Comparison of ENCODE assay signal across 24 mouse cellular contexts in genomic region chr3:133582096-133582495, GRCm38 (mm10). TPM values are rescaled to one million over a fixed set of nuclear protein-coding genes. Genes with fewer than 3 reads are reported as not detected.
A peak's percentile ranks its signal among the peaks of the same experiment; 100 is the strongest.
DNase-seq lines count a peak whose midpoint lies in the region; ATAC-seq and TF ChIP-seq lines count a peak whose summit lies in the region.
"Had no signal": no experiment of that assay in that cellular context is flagged by ENCODE, and none has a peak within 500 bp of the region (broad histone marks: within the 10 kb centered on the region; RNA-seq: fewer than 3 reads in every experiment).

No protein-coding gene starts in this region.

- TF ChIP-seq EP300 in CH12.LX (IDR thresholded peaks at IDR 0.05; ENCODE audit: low read length): no peak

- H3K79me2 ChIP-seq in CH12.LX (replicated peaks; ENCODE audit: control insufficient read depth, extremely low read depth, insufficient read depth, poor library complexity, severe bottlenecking): no peaks in the 10 kb centered on the region

- H3K4me2 ChIP-seq in CH12.LX (ENCODE audit: insufficient read depth, low read depth, poor library complexity, severe bottlenecking): peak overlapping the region; percentile 72
- H3K4me2 ChIP-seq: embryonic facial prominence, embryonic 15.5 days; hindbrain, embryonic 12.5 days had no signal

- no peak overlapping the region for H3K4me3 ChIP-seq in CH12.LX (replicated peaks in 1 of 3; ENCODE audit: low read depth in 2 of 3, low read length in 2 of 3, poor library complexity in 1 of 3)
- H3K4me3 ChIP-seq: embryonic facial prominence, embryonic 15.5 days; erythroblast, embryonic 14.5 days; forebrain, embryonic 10.5 days; hindbrain, embryonic 12.5 days had no signal

- H3K9me3 ChIP-seq in CH12.LX (replicated peaks; ENCODE audit: low read length): no peaks in the 10 kb centered on the region
- H3K9me3 ChIP-seq: embryonic facial prominence, embryonic 15.5 days; forebrain, embryonic 10.5 days; hindbrain, embryonic 12.5 days had no signal

- no peak for DNase-seq in frontal cortex, postnatal 10 days (ENCODE audit: low spot score in 2 of 2)
- peak; percentile 23 for DNase-seq in A20 (ENCODE audit: low read depth, low spot score)
- peak; percentile 70 for DNase-seq in CH12.LX (ENCODE audit: extremely low read depth)
- DNase-seq in adipocyte (ENCODE audit: low spot score): no peak
- no peak for DNase-seq in cerebellum, adult 11 months
- DNase-seq in cerebellum, postnatal 36 days: no peak
- DNase-seq: adrenal gland, adult 8-10 months; adrenal gland, postnatal 36 days; cerebellum, adult 11-12 months; cerebellum, adult 9-10 months; embryo, embryonic 11 days; gastrocnemius, postnatal 10 days; heart, postnatal 10 days; heart, postnatal 4 days; kidney, adult 11 months had no signal

- ATAC-seq in frontal cortex, adult (ENCODE audit: low TSS enrichment): 0 out of 2 replicates have a peak, but pooled peaks have one; percentile 34
- peak; percentile 4; the same call in 1 of the 2 replicates for ATAC-seq in granulocyte monocyte progenitor cell, adult 5-6 weeks (replicated peaks; ENCODE audit: poor library complexity, severe bottlenecking)
- ATAC-seq: forebrain, embryonic 14.5 days; hindbrain, embryonic 16.5 days; Patski had no signal

- no peaks in the 10 kb centered on the region for H3K27me3 ChIP-seq in CH12.LX (replicated peaks)
- H3K27me3 ChIP-seq: embryonic facial prominence, embryonic 15.5 days; hindbrain, embryonic 12.5 days; Patski had no signal

- TF ChIP-seq CTCF in CH12.LX (conservative IDR thresholded peaks at IDR 0.05 in 1 of 2, IDR thresholded peaks at IDR 0.05 in 1 of 2; ENCODE audit: low read depth in 2 of 2, low read length in 2 of 2): no peak

- H3K4me1 ChIP-seq in CH12.LX (ENCODE audit: control insufficient read depth in 1 of 2, insufficient read depth in 2 of 2): peaks cover 26 to 82% of the 10 kb centered on the region in 2 experiments
- H3K4me1 ChIP-seq: hindbrain, embryonic 12.5 days had no signal

- in situ Hi-C loops in CH12.LX (cut with MboI; ENCODE audit: low pct_ligation_motif_present, low pct_unique_long_range_greater_than_20kb, low sequenced_read_pairs): loop anchor here (5.0 to 25.0 kb wide), 2 partner anchors 175 to 245 kb away; no protein-coding TSS in a partner anchor

- dilution Hi-C loops in CH12.LX (cut with MboI; ENCODE audit: extremely low pct_ligation_motif_present, extremely low pct_unique_long_range_greater_than_20kb, low sequenced_read_pairs): no loop called here

- peak overlapping the region; percentile 62 for H3K9ac ChIP-seq in CH12.LX (ENCODE audit: insufficient read depth, low read depth)
- H3K9ac ChIP-seq: embryonic facial prominence, embryonic 15.5 days; hindbrain, embryonic 12.5 days had no signal

- H3K27ac ChIP-seq in CH12.LX (ENCODE audit: insufficient read depth, low read depth): peak overlapping the region; percentile 98
- H3K27ac ChIP-seq: embryonic facial prominence, embryonic 15.5 days; forebrain, embryonic 10.5 days; hindbrain, embryonic 12.5 days had no signal

- no peak for TF ChIP-seq RAD21 in CH12.LX (IDR thresholded peaks at IDR 0.05; ENCODE audit: low read depth, low read length)

- no peaks in the 10 kb centered on the region for H3K36me3 ChIP-seq in CH12.LX (replicated peaks in 1 of 2; ENCODE audit: control insufficient read depth in 1 of 2, insufficient read depth in 1 of 2, low read length in 1 of 2)
- H3K36me3 ChIP-seq: embryonic facial prominence, embryonic 15.5 days; forebrain, embryonic 10.5 days; hindbrain, embryonic 12.5 days had no signal

- peak; percentile 49; the same call in 1 of the 2 replicates for TF ChIP-seq POLR2A in CH12.LX (IDR thresholded peaks at IDR 0.05; ENCODE audit: low read depth, low read length)

TF ChIP-seq in CH12.LX, 34 proteins besides CTCF, POLR2A, EP300 and RAD21:
- TF ChIP-seq BHLHE40 (IDR thresholded peaks at IDR 0.05; ENCODE audit: low read depth, low read length): no peak

RNA-seq across cellular contexts. Expression of gene Tet2, which starts 37.2 kb away (rescaled TPM):
- total RNA-seq in CH12.LX (2012; rRNA removed) (59.1 and 78.5 TPM in 2 replicates), CH12.LX (2014; rRNA removed) (49.7 and 51.3 TPM in 2 replicates)
- polyA plus RNA-seq in CH12.LX (2012; ENCODE audit: insufficient read length, low read depth): 38.5 and 39.6 TPM in 2 replicates
- total RNA-seq in granulocyte monocyte progenitor cell, adult 5-6 weeks (2014; fragmentation: Nextera tagmentation): 79.7 and 95.8 TPM in 2 replicates
- total RNA-seq in granulocyte monocyte progenitor cell, adult 5-6 weeks (2017): 60.2 and 63.6 TPM in 2 replicates

Comparison
In these comparisons a context has a peak if more than half of its experiments do, and no peak if none do; other contexts are left out.
1. DNase-seq: peak in A20 (single experiment) and CH12.LX (single experiment); none in frontal cortex, postnatal 10 days (0 of 2), adipocyte (single experiment), cerebellum, adult 11 months (single experiment) and cerebellum, postnatal 36 days (0 of 2).